ENCODE assay signal across 19 mouse cellular contexts in the genomic region with DNA sequence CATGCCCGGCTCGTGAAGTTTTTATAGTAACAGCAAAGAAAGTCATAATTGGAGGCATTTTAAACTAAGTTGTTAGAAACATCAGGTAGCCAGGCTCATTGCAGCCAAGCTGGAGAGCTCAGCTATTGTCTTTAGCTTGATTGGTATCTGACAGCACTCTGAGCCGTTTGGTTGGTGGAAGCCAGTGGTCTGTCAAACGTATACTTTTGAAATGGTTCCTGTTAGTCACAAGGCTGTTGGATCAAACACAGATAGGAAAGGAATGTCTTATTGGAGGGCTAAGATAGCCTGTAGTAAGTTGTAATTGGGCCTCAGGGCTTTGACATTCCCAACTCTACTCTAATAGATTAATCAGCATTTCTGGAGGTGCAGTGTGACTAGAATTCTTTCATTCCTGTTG.
"Had no signal": no experiment of that assay in that cellular context is flagged by ENCODE, and none has a peak within 500 bp of the region (broad histone marks: within the 10 kb centered on the region; RNA-seq: fewer than 3 reads in every experiment).

No protein-coding gene starts in this region.

- H3K27ac ChIP-seq: intestine, embryonic 15.5 days; layer of hippocampus, adult 2 months; macrophage; midbrain, embryonic 12.5 days; midbrain, embryonic 15.5 days; neural tube, embryonic 12.5 days; neural tube, embryonic 15.5 days; stomach, embryonic 15.5 days had no signal

- H3K4me2 ChIP-seq: intestine, embryonic 15.5 days; lung, embryonic 14.5 days; midbrain, embryonic 12.5 days; midbrain, embryonic 15.5 days; neural tube, embryonic 12.5 days; neural tube, embryonic 15.5 days; stomach, embryonic 15.5 days had no signal

- DNase-seq: kidney, adult 18-20 months; kidney, adult 9 months; kidney, postnatal 14 days; kidney, postnatal 4 days; layer of hippocampus, adult 9-11 months; lung, embryonic 14.5 days; retina, postnatal 1 day; right cerebral cortex, postnatal 25 days; spleen, adult 18-20 months; thymus, postnatal 25 days had no signal

- H3K9ac ChIP-seq: intestine, embryonic 15.5 days; lung, embryonic 14.5 days; midbrain, embryonic 12.5 days; midbrain, embryonic 15.5 days; neural tube, embryonic 12.5 days; neural tube, embryonic 15.5 days; stomach, embryonic 15.5 days had no signal

- ATAC-seq: intestine, embryonic 15.5 days; lung, postnatal 0 days; midbrain, embryonic 15.5 days had no signal

- H3K9me3 ChIP-seq: intestine, embryonic 15.5 days; midbrain, embryonic 12.5 days; midbrain, embryonic 15.5 days; neural tube, embryonic 12.5 days; neural tube, embryonic 15.5 days; stomach, embryonic 15.5 days had no signal

- H3K36me3 ChIP-seq: intestine, embryonic 15.5 days; midbrain, embryonic 15.5 days; neural tube, embryonic 15.5 days; stomach, embryonic 15.5 days had no signal

- H3K4me3 ChIP-seq: intestine, embryonic 15.5 days; layer of hippocampus, adult 2 months; midbrain, embryonic 12.5 days; midbrain, embryonic 15.5 days; neural tube, embryonic 12.5 days; neural tube, embryonic 15.5 days; stomach, embryonic 15.5 days had no signal

- H3K27me3 ChIP-seq: intestine, embryonic 15.5 days; midbrain, embryonic 12.5 days; midbrain, embryonic 15.5 days; neural tube, embryonic 12.5 days; neural tube, embryonic 15.5 days; stomach, embryonic 15.5 days had no signal
